Mouse (Mus musculus) CH12.LX (cell line): ENCODE results near the gene Prkg1. TPM values are rescaled to one million over a fixed set of nuclear protein-coding genes. Genes with fewer than 3 reads are reported as not detected.

Experiments
- DNase-seq: peaks from one replicate; pipeline ENCODE4 v3.0.0-alpha.2; 2013; ENCODE audit errors: extremely low read depth
- H3K27ac ChIP-seq: 2 replicates; pipeline ENCODE4 v1.5.1; 2012; ENCODE audit warnings: low read depth, mild to moderate bottlenecking, control low read depth, moderate library complexity; ENCODE audit not compliant: insufficient read depth
- H3K27me3 ChIP-seq: replicated peaks from 2 replicates; pipeline ENCODE3; 2012; ENCODE audit warnings: inconsistent platforms
- H3K36me3 ChIP-seq, 2 experiments: replicated peaks in 1 of 2; 2 replicates each; pipeline versions ENCODE3 to v1.6.1; 2012; ENCODE audit warnings: inconsistent platforms in 1 of 2, low read length in 1 of 2, mild to moderate bottlenecking in 1 of 2, mixed read lengths in 1 of 2, moderate library complexity in 1 of 2; ENCODE audit not compliant: control insufficient read depth in 1 of 2, insufficient read depth in 1 of 2
- H3K4me1 ChIP-seq, 2 experiments: 2 replicates each; pipeline ENCODE4 v1.6.1; 2012; ENCODE audit warnings: inconsistent platforms in 1 of 2, moderate library complexity in 1 of 2; ENCODE audit not compliant: insufficient read depth in 2 of 2, control insufficient read depth in 1 of 2
- H3K4me2 ChIP-seq: 2 replicates; pipeline ENCODE4 v1.6.1; 2012; ENCODE audit warnings: low read depth, mild to moderate bottlenecking, control low read depth; ENCODE audit not compliant: poor library complexity, insufficient read depth, severe bottlenecking
- H3K4me3 ChIP-seq, 3 experiments: fragments of 150-350 bp in 1 of 3; sonication (generic) in 1 of 3; replicated peaks in 1 of 3; 2 replicates each; pipeline versions ENCODE3 to v1.5.1; 2011 to 2012; ENCODE audit warnings: low read depth in 2 of 3, low read length in 2 of 3, mild to moderate bottlenecking in 2 of 3, moderate library complexity in 2 of 3, control low read depth in 1 of 3, improper control_type of control experiment in 1 of 3, inconsistent platforms in 1 of 3, mixed read lengths in 1 of 3; ENCODE audit not compliant: poor library complexity in 1 of 3
- H3K79me2 ChIP-seq: replicated peaks from 2 replicates; pipeline ENCODE4 v1.6.1; 2012; ENCODE audit warnings: mild to moderate bottlenecking, moderate library complexity; ENCODE audit not compliant: control insufficient read depth, poor library complexity, insufficient read depth, severe bottlenecking; ENCODE audit errors: extremely low read depth
- H3K9ac ChIP-seq: 2 replicates; pipeline ENCODE4 v1.6.1; 2012; ENCODE audit warnings: low read depth, mild to moderate bottlenecking, control low read depth, moderate library complexity; ENCODE audit not compliant: insufficient read depth
- H3K9me3 ChIP-seq: replicated peaks from 2 replicates; pipeline ENCODE3; 2012; ENCODE audit warnings: low read length, inconsistent platforms, mixed read lengths
- BHLHE40 ChIP-seq: IDR thresholded peaks from 2 replicates; pipeline ENCODE4 v1.6.1; 2011; ENCODE audit warnings: mild to moderate bottlenecking, low read depth, low read length, improper control_type of control experiment
- CTCF ChIP-seq, 2 experiments: IDR thresholded peaks in 1 of 2; conservative IDR thresholded peaks in 1 of 2; 2 replicates each; pipeline ENCODE4 v1.5.1; 2011 to 2012; ENCODE audit warnings: low read depth in 2 of 2, low read length in 2 of 2, improper control_type of control experiment in 1 of 2, inconsistent platforms in 1 of 2, mild to moderate bottlenecking in 1 of 2, moderate library complexity in 1 of 2
- E2F4 ChIP-seq: IDR thresholded peaks from 2 replicates; pipeline ENCODE4 v1.6.1; 2011; ENCODE audit warnings: low read depth, low read length, improper control_type of control experiment; ENCODE audit not compliant: insufficient replicate concordance
- ELF1 ChIP-seq: IDR thresholded peaks from 2 replicates; pipeline ENCODE4 v1.6.1; 2014; ENCODE audit warnings: low read depth, mild to moderate bottlenecking, inconsistent platforms, low read length, improper control_type of control experiment
- EP300 ChIP-seq: IDR thresholded peaks from 2 replicates; pipeline ENCODE4 v1.6.1; 2011; ENCODE audit warnings: low read length, improper control_type of control experiment
- GABPA ChIP-seq: IDR thresholded peaks from 2 replicates; pipeline ENCODE4 v1.6.1; 2012; ENCODE audit warnings: low read depth, low read length, improper control_type of control experiment, inconsistent platforms; ENCODE audit not compliant: insufficient replicate concordance
- HCFC1 ChIP-seq: IDR thresholded peaks from 2 replicates; pipeline ENCODE4 v1.6.1; 2012; ENCODE audit warnings: low read depth, mild to moderate bottlenecking, inconsistent platforms, low read length, improper control_type of control experiment
- JUND ChIP-seq: conservative IDR thresholded peaks from 2 replicates; pipeline ENCODE4 v1.6.1; 2011; ENCODE audit warnings: low read depth, low read length, improper control_type of control experiment
- MAZ ChIP-seq: IDR thresholded peaks from 2 replicates; pipeline ENCODE4 v1.6.1; 2012; ENCODE audit warnings: low read depth, mild to moderate bottlenecking, inconsistent platforms, low read length, improper control_type of control experiment, moderate library complexity
- MEF2A ChIP-seq: IDR thresholded peaks from 2 replicates; pipeline ENCODE4 v1.6.1; 2014; ENCODE audit warnings: low read depth, mild to moderate bottlenecking, inconsistent platforms, low read length, improper control_type of control experiment, borderline replicate concordance
- MYC ChIP-seq: IDR thresholded peaks from 2 replicates; pipeline ENCODE4 v1.6.1; 2011; ENCODE audit warnings: low read depth, mild to moderate bottlenecking, improper control_type of control experiment, low read length
- NELFE ChIP-seq: IDR thresholded peaks from 2 replicates; pipeline ENCODE4 v1.6.1; 2011; ENCODE audit warnings: low read depth, low read length, improper control_type of control experiment
- NRF1 ChIP-seq: IDR thresholded peaks from 2 replicates; pipeline ENCODE4 v1.6.1; 2014; ENCODE audit warnings: low read depth, mild to moderate bottlenecking, inconsistent platforms, low read length, improper control_type of control experiment, moderate library complexity
- POLR2A ChIP-seq: IDR thresholded peaks from 2 replicates; pipeline ENCODE4 v1.6.1; 2011; ENCODE audit warnings: low read depth, mild to moderate bottlenecking, improper control_type of control experiment, low read length
- POLR2AphosphoS2 ChIP-seq: IDR thresholded peaks from 2 replicates; pipeline ENCODE4 v1.6.1; 2011; ENCODE audit warnings: low read depth, low read length, improper control_type of control experiment
- RCOR1 ChIP-seq: conservative IDR thresholded peaks from 2 replicates; pipeline ENCODE4 v1.6.1; 2012; ENCODE audit warnings: low read depth, mild to moderate bottlenecking, inconsistent platforms, low read length, improper control_type of control experiment
- SIN3A ChIP-seq: IDR thresholded peaks from 2 replicates; pipeline ENCODE4 v1.6.1; 2012; ENCODE audit warnings: low read length, improper control_type of control experiment, inconsistent platforms
- TCF12 ChIP-seq: IDR thresholded peaks from 2 replicates; pipeline ENCODE4 v1.6.1; 2014; ENCODE audit warnings: low read depth, mild to moderate bottlenecking, inconsistent platforms, low read length, improper control_type of control experiment
- USF2 ChIP-seq: conservative IDR thresholded peaks from 2 replicates; pipeline ENCODE4 v1.6.1; 2011; ENCODE audit warnings: low read depth, low read length, improper control_type of control experiment
- ZC3H11A ChIP-seq: IDR thresholded peaks from 2 replicates; pipeline ENCODE4 v1.6.1; 2012; ENCODE audit warnings: low read depth, mild to moderate bottlenecking, inconsistent platforms, low read length, improper control_type of control experiment
- ZMIZ1 ChIP-seq: IDR thresholded peaks from 2 replicates; pipeline ENCODE4 v1.6.1; 2012; ENCODE audit warnings: low read depth, mild to moderate bottlenecking, inconsistent platforms, low read length, improper control_type of control experiment
- ZNF384 ChIP-seq: IDR thresholded peaks from 2 replicates; pipeline ENCODE4 v1.6.1; 2012; ENCODE audit warnings: low read depth, low read length, improper control_type of control experiment, inconsistent platforms
- dilution Hi-C: fragments of 300-500 bp; cut with MboI; formaldehyde crosslinking; loops from 2 replicates; pipeline ENCODE4 v1.14.3; 2020; ENCODE audit warnings: low sequenced_read_pairs; ENCODE audit not compliant: extremely low pct_unique_long_range_greater_than_20kb, extremely low pct_ligation_motif_present
- in situ Hi-C: fragments of 300-500 bp; cut with MboI; formaldehyde crosslinking; loops from 3 replicates; pipeline ENCODE4 v1.14.3; 2019; ENCODE audit warnings: low sequenced_read_pairs, low pct_ligation_motif_present, low pct_unique_long_range_greater_than_20kb, mixed read lengths
- polyA plus RNA-seq: library from polyadenylated mRNA; unstranded; fragments of >175 nt; gene quantifications from 2 replicates; pipeline ENCODE4 v1.2.1, GENCODE M21; 2012; ENCODE audit warnings: low read depth; ENCODE audit not compliant: insufficient read length
- total RNA-seq, 2 experiments: library from RNA; depleted of rRNA; stranded (reverse); fragments of 300-350 nt in 1 of 2; fragments of >200 nt in 1 of 2; gene quantifications; 2 replicates each; pipeline ENCODE4 v1.2.3; 2012 to 2014

Prkg1 gene
- total and polyA plus RNA-seq, 3 experiments = not detected

- H3K4me1 ChIP-seq = no peaks in the 10 kb centered on the region
- H3K27ac ChIP-seq = no peak overlapping the region
- no peak for DNase-seq
- H3K36me3 ChIP-seq = no peaks in the 10 kb centered on the region
- dilution Hi-C loops (no loop called here), in situ Hi-C loops (no loop called here)
- no peak overlapping the region for H3K9ac ChIP-seq
- no peaks in the 10 kb centered on the region for H3K79me2 ChIP-seq
- H3K4me3 ChIP-seq = no peak overlapping the region
- no peak overlapping the region for H3K4me2 ChIP-seq
- no peak for TF ChIP-seq JUND
- no peak for TF ChIP-seq EP300
- no peak for TF ChIP-seq GABPA
- no peak for TF ChIP-seq SIN3A
- TF ChIP-seq E2F4 = no peak
- no peak for TF ChIP-seq POLR2AphosphoS2
- TF ChIP-seq HCFC1 = no peak
- H3K27me3 ChIP-seq = no peaks in the 10 kb centered on the region
- H3K9me3 ChIP-seq = no peaks in the 10 kb centered on the region
Measured at GRCm38 (mm10) chr19:31153399-31153798, 611.4 kb downstream of the Prkg1 start.

- Histone ChIP-seq H3K4me3 (no peak overlapping the region), H3K36me3 (no peaks in the 10 kb centered on the region), H3K9me3 (no peaks in the 10 kb centered on the region), H3K27ac (no peak overlapping the region), H3K9ac (no peak overlapping the region)
- in situ Hi-C loops (no loop called here), dilution Hi-C loops (no loop called here)
- TF ChIP-seq JUND = no peak
- peak in 1 of 2 experiments; percentile 13; a peak in 1 of 4 replicates for TF ChIP-seq CTCF (conservative IDR thresholded peaks at IDR 0.05 in 1 of 2, IDR thresholded peaks at IDR 0.05 in 1 of 2; ENCODE audit: low read depth in 2 of 2, low read length in 2 of 2)
- 0 out of 2 replicates have a peak, but pooled peaks have one; percentile 15 for TF ChIP-seq BHLHE40
- no peak for TF ChIP-seq HCFC1
- TF ChIP-seq NRF1 = no peak
- TF ChIP-seq, all 38 proteins: peak for 2
- no peak overlapping the region for H3K4me2 ChIP-seq
- no peaks in the 10 kb centered on the region for H3K27me3 ChIP-seq
- H3K79me2 ChIP-seq = no peaks in the 10 kb centered on the region
- peaks cover 0 to 3% of the 10 kb centered on the region in 2 experiments; a peak in 2 of 4 replicates for H3K4me1 ChIP-seq
- DNase-seq = no peak
Measured at GRCm38 (mm10) chr19:31149902-31150301, 614.9 kb downstream of the Prkg1 start.

- no peak for TF ChIP-seq ZC3H11A
- no peak for TF ChIP-seq ELF1
- TF ChIP-seq MEF2A = no peak
- TF ChIP-seq HCFC1 = no peak
- TF ChIP-seq RCOR1 = no peak
- no peak for TF ChIP-seq MAZ
- TF ChIP-seq EP300 = no peak
- TF ChIP-seq ZNF384 = no peak
- TF ChIP-seq ZMIZ1 = no peak
- no peak for TF ChIP-seq E2F4
- TF ChIP-seq POLR2A = no peak
- no peak for TF ChIP-seq BHLHE40
- no peak for TF ChIP-seq USF2
- TF ChIP-seq MYC = no peak
- no peak for TF ChIP-seq JUND
- no peak for TF ChIP-seq NELFE
- TF ChIP-seq TCF12 = no peak
- no peak for TF ChIP-seq POLR2AphosphoS2
- TF ChIP-seq, all 38 proteins: peak for 0
- no peaks in the 10 kb centered on the region for H3K36me3 ChIP-seq
- H3K9ac ChIP-seq = no peak overlapping the region
- in situ Hi-C loops = no loop called here
- H3K27me3 ChIP-seq = no peaks in the 10 kb centered on the region
- H3K9me3 ChIP-seq = no peaks in the 10 kb centered on the region
- H3K4me1 ChIP-seq = peaks cover 0 to 3% of the 10 kb centered on the region in 2 experiments; a peak in 2 of 4 replicates
- H3K4me3 ChIP-seq = no peak overlapping the region
- DNase-seq = no peak
- no peak overlapping the region for H3K27ac ChIP-seq
- H3K4me2 ChIP-seq = no peak overlapping the region
- dilution Hi-C loops = no loop called here
- no peaks in the 10 kb centered on the region for H3K79me2 ChIP-seq
Measured at GRCm38 (mm10) chr19:31147457-31147856, 617.4 kb downstream of the Prkg1 start.
